Mouse (Mus musculus) lung, postnatal 0 days (tissue): ENCODE data around the gene Rarg.

ENCODE experiments used
- CTCF ChIP-seq: IDR thresholded peaks from 2 replicates; pipeline ENCODE4 v1.5.1; 2016; ENCODE audit warnings: antibody characterized with exemption, mild to moderate bottlenecking
- EP300 ChIP-seq: IDR thresholded peaks from 2 replicates; pipeline ENCODE4 v1.6.1; 2016; ENCODE audit warnings: antibody characterized with exemption, mild to moderate bottlenecking, control low read depth

DNA sequence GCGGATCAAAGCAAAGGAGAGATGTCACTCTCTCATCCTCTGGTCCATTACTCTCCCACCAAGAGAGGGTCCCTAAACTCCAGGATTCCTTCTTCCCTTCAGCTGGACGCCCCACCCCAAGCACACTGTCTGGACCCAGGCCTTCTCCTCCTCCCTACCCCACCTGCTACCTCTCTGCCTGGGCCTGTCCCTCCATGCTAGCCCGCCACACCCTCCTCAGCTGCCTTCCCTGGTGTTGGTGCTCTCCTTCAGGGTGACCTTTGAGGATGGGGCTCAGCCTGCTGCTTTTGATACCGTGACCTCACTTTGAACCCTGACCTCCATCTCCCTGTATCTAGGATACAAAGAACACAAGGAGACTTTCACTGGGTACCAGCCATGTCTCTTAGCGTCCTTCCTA is 6.8 kb downstream of the Rarg start:
- TF ChIP-seq EP300 = no peak
- no peak for TF ChIP-seq CTCF
